Mouse (Mus musculus) heart, adult 2 months (tissue): ENCODE results near the gene Atcay. TPM values are rescaled to one million over a fixed set of nuclear protein-coding genes. Genes with fewer than 3 reads are reported as not detected.
A peak's percentile ranks its signal among the peaks of the same experiment; 100 is the strongest.

Experiments used
- DNase-seq, 2 experiments: peaks; one replicate each; pipeline ENCODE4 v3.0.0; 2021
- H3K27ac ChIP-seq: fragments of 200-600 bp; 2 replicates; pipeline ENCODE4 v1.8.1; 2022
- H3K27me3 ChIP-seq: fragments of 200-500 bp; 2 replicates; pipeline ENCODE4 v1.6.1; 2012; ENCODE audit warnings: mild to moderate bottlenecking, low read length, inconsistent platforms, mixed read lengths; ENCODE audit not compliant: control insufficient read depth, insufficient read depth
- H3K36me3 ChIP-seq: fragments of 200-500 bp; 2 replicates; pipeline ENCODE4 v1.6.1; 2012; ENCODE audit warnings: low read length, inconsistent platforms; ENCODE audit not compliant: control insufficient read depth, insufficient read depth
- H3K4me1 ChIP-seq: fragments of 200-500 bp; 2 replicates; pipeline ENCODE4 v1.6.1; 2011; ENCODE audit warnings: low read length; ENCODE audit not compliant: control insufficient read depth, insufficient read depth
- H3K4me3 ChIP-seq: fragments of 200-600 bp; 2 replicates; pipeline ENCODE4 v1.8.1; 2022
- H3K79me2 ChIP-seq: fragments of 200-500 bp; replicated peaks from 2 replicates; pipeline ENCODE4 v1.6.1; 2012; ENCODE audit warnings: mild to moderate bottlenecking, inconsistent platforms, low read length, moderate library complexity, mixed read lengths; ENCODE audit not compliant: control insufficient read depth, insufficient read depth
- H3K9ac ChIP-seq: fragments of 200-500 bp; 2 replicates; pipeline ENCODE4 v1.6.1; 2012; ENCODE audit warnings: low read depth, mild to moderate bottlenecking, control low read depth, inconsistent platforms, low read length, mixed read lengths
- CTCF ChIP-seq: fragments of 200-600 bp; IDR thresholded peaks from 2 replicates; pipeline ENCODE4 v1.8.1; 2022; ENCODE audit warnings: antibody characterized with exemption, mild to moderate bottlenecking, moderate library complexity
- EP300 ChIP-seq: fragments of 200-500 bp; IDR thresholded peaks from 2 replicates; pipeline ENCODE4 v1.6.1; 2011; ENCODE audit warnings: low read depth, low read length, control low read depth; ENCODE audit not compliant: insufficient read depth
- POLR2A ChIP-seq: fragments of 200-500 bp; IDR thresholded peaks from 2 replicates; pipeline ENCODE4 v1.6.1; 2011; ENCODE audit warnings: mild to moderate bottlenecking, low read depth, low read length, control low read depth; ENCODE audit not compliant: insufficient read depth
- WGBS: fragments of 180-500 bp; shearing (Covaris S2); methylation state at CpG from one replicate; pipeline ENCODE4 v1.1.7; 2018; 5-methylcytosine and 5-hydroxymethylcytosine counted together
- intact Hi-C: fragments of 180-260 bp; cut with DNase I; formaldehyde crosslinking; loops from one replicate; pipeline ENCODE4 v1.15.1; 2025
- long read RNA-seq: library from polyadenylated mRNA; stranded (forward); transcript quantifications from one replicate; pipeline ENCODE4 v2.0.0, GENCODE M21; 2021
- polyA plus RNA-seq: library from polyadenylated mRNA; depleted of rRNA; stranded (reverse); fragments of >200 nt; gene quantifications from 2 replicates; pipeline ENCODE4 v1.2.3, GENCODE M21; 2012; rRNA removed
- total RNA-seq, 2 experiments: library from RNA; stranded (reverse); gene quantifications; 2 replicates each; pipeline ENCODE4 v1.2.3; 2021

Gene Atcay
- total RNA-seq (under 1 TPM in 1 of 2 experiments, not detected in 1; 0.09 TPM), polyA plus RNA-seq (0.14 and 0.20 TPM in 2 replicates)
- long read RNA-seq, partial matches to known transcripts = 0 of 5 reads
- long read RNA-seq, other reads (novel, unspliced or antisense) = 5 of 5 reads

GRCm38 (mm10) chr10:81230438-81231332, at the start of gene Atcay:
Gene Atcay (minus strand): TSS chr10:81230833.
- Histone ChIP-seq H3K4me3 (no peak within 1 kb of the TSS), H3K9ac (no peak within 1 kb of the TSS), H3K36me3 (no peaks in the 10 kb centered on the region), H3K79me2 (no peaks in the 10 kb centered on the region), H3K4me1 (peaks cover 2% of the 10 kb centered on the region), H3K27ac (no peak within 1 kb of the TSS), H3K27me3 (peaks cover 4% of the 10 kb centered on the region; the same call in 1 of the 2 replicates)
- TF ChIP-seq POLR2A = no peak
- TF ChIP-seq CTCF = peak; percentile 59
- intact Hi-C loops = no loop called here
- no peak for DNase-seq
- 13% methylated on average over 27 of the region's 27 CpGs for WGBS

- no peak for TF ChIP-seq POLR2A
- H3K9ac ChIP-seq = no peak overlapping the region
- H3K79me2 ChIP-seq = no peaks in the 10 kb centered on the region
- H3K36me3 ChIP-seq = no peaks in the 10 kb centered on the region
- peaks cover 3% of the 10 kb centered on the region; the same call in 1 of the 2 replicates for H3K27me3 ChIP-seq
- H3K27ac ChIP-seq = no peak overlapping the region
- DNase-seq = no peak
- no peaks in the 10 kb centered on the region for H3K4me1 ChIP-seq
- intact Hi-C loops = no loop called here
- 31% methylated on average over 10 of the region's 10 CpGs for WGBS
- H3K4me3 ChIP-seq = no peak overlapping the region
These were observed 48.9 kb upstream of the Atcay start for GRCm38 (mm10) chr10:81279496-81279895.

GRCm38 (mm10) chr10:81277676-81278075, 47.0 kb upstream of the Atcay start:
- Histone ChIP-seq H3K36me3 (no peaks in the 10 kb centered on the region), H3K27me3 (no peaks in the 10 kb centered on the region; the same call in 1 of the 2 replicates), H3K27ac (no peak overlapping the region), H3K4me1 (no peaks in the 10 kb centered on the region), H3K4me3 (no peak overlapping the region), H3K9ac (no peak overlapping the region), H3K79me2 (no peaks in the 10 kb centered on the region)
- intact Hi-C loops = no loop called here
- TF ChIP-seq POLR2A (no peak), EP300 (no peak), CTCF (no peak)
- 63% methylated on average over 22 of the region's 22 CpGs for WGBS
- no peak for DNase-seq

- Histone ChIP-seq H3K36me3 (no peaks in the 10 kb centered on the region), H3K4me1 (no peaks in the 10 kb centered on the region), H3K27me3 (no peaks in the 10 kb centered on the region), H3K4me3 (no peak overlapping the region), H3K9ac (no peak overlapping the region), H3K79me2 (no peaks in the 10 kb centered on the region), H3K27ac (no peak overlapping the region)
- 93% methylated on average over 19 of the region's 19 CpGs for WGBS
- intact Hi-C loops = no loop called here
- TF ChIP-seq EP300 (no peak), POLR2A (no peak), CTCF (no peak)
- DNase-seq = no peak
These were observed 43.2 kb upstream of the Atcay start for GRCm38 (mm10) chr10:81273842-81274241.

- 91% methylated on average over 21 of the region's 21 CpGs for WGBS
These were observed 41.7 kb upstream of the Atcay start for GRCm38 (mm10) chr10:81272356-81272755.

More at GRCm38 (mm10) chr10:81272356-81272755, 41.7 kb upstream of the Atcay start:
- no peak for TF ChIP-seq POLR2A
- no peak for TF ChIP-seq EP300
- no peak for TF ChIP-seq CTCF
- intact Hi-C loops = no loop called here
- no peak overlapping the region for H3K27ac ChIP-seq
- no peak overlapping the region for H3K4me3 ChIP-seq
- H3K4me1 ChIP-seq = no peaks in the 10 kb centered on the region
- no peaks in the 10 kb centered on the region for H3K36me3 ChIP-seq
- no peak overlapping the region for H3K9ac ChIP-seq
- no peaks in the 10 kb centered on the region for H3K79me2 ChIP-seq
- H3K27me3 ChIP-seq = no peaks in the 10 kb centered on the region
- DNase-seq = no peak
